Comparison of ENCODE assay signal across 11 mouse cellular contexts in genomic region chr17:57988420-57988819, GRCm38 (mm10).
DNase-seq lines count a peak whose midpoint lies in the region; ATAC-seq and TF ChIP-seq lines count a peak whose summit lies in the region.
"Had no signal": no experiment of that assay in that cellular context is flagged by ENCODE, and none has a peak within 500 bp of the region (broad histone marks: within the 10 kb centered on the region; RNA-seq: fewer than 3 reads in every experiment).

No protein-coding gene starts in this region.

- TF ChIP-seq CTCF in hindbrain, postnatal 0 days (IDR thresholded peaks at IDR 0.05; ENCODE audit: low read depth) = peak; percentile 36
- peak; percentile 43 for TF ChIP-seq CTCF in midbrain, postnatal 0 days (IDR thresholded peaks at IDR 0.05)

- no peak for ATAC-seq in hindbrain, postnatal 0 days
- no peak for ATAC-seq in hindbrain, embryonic 12.5 days (ENCODE audit: low FRiP score)
- no peak for ATAC-seq in midbrain, postnatal 0 days (ENCODE audit: low FRiP score)
- no peak for ATAC-seq in midbrain, embryonic 15.5 days (replicated peaks)
- ATAC-seq: midbrain, embryonic 16.5 days had no signal

- H3K4me2 ChIP-seq in hindbrain, postnatal 0 days (ENCODE audit: low read depth, low read length) = no peak overlapping the region
- H3K4me2 ChIP-seq in hindbrain, embryonic 12.5 days (replicated peaks) = no peak overlapping the region
- H3K4me2 ChIP-seq in midbrain, postnatal 0 days (ENCODE audit: low read depth, low read length, poor library complexity, severe bottlenecking) = no peak overlapping the region
- no peak overlapping the region for H3K4me2 ChIP-seq in midbrain, embryonic 15.5 days

- H3K4me1 ChIP-seq in hindbrain, postnatal 0 days (ENCODE audit: insufficient read depth, low read length) = no peaks in the 10 kb centered on the region
- H3K4me1 ChIP-seq in hindbrain, embryonic 12.5 days = no peaks in the 10 kb centered on the region
- H3K4me1 ChIP-seq in midbrain, postnatal 0 days (ENCODE audit: insufficient read depth, low read length) = no peaks in the 10 kb centered on the region
- H3K4me1 ChIP-seq in midbrain, embryonic 15.5 days = no peaks in the 10 kb centered on the region

- H3K9ac ChIP-seq in hindbrain, postnatal 0 days (replicated peaks; ENCODE audit: low read length) = no peak overlapping the region
- H3K9ac ChIP-seq in hindbrain, embryonic 12.5 days = no peak overlapping the region
- no peak overlapping the region for H3K9ac ChIP-seq in midbrain, postnatal 0 days (replicated peaks; ENCODE audit: low read length, poor library complexity, severe bottlenecking)
- H3K9ac ChIP-seq in midbrain, embryonic 15.5 days = no peak overlapping the region

- H3K36me3 ChIP-seq in hindbrain, postnatal 0 days (ENCODE audit: insufficient read depth, low read length) = no peaks in the 10 kb centered on the region
- H3K36me3 ChIP-seq in hindbrain, embryonic 12.5 days = no peaks in the 10 kb centered on the region
- no peaks in the 10 kb centered on the region for H3K36me3 ChIP-seq in midbrain, postnatal 0 days (ENCODE audit: insufficient read depth, low read length)
- H3K36me3 ChIP-seq in midbrain, embryonic 15.5 days (replicated peaks) = no peaks in the 10 kb centered on the region

- peak; percentile 7 for DNase-seq in hindbrain, postnatal 0 days (ENCODE audit: low spot score)
- no peak for DNase-seq in midbrain, postnatal 0 days (ENCODE audit: low spot score)
- DNase-seq in ZHBTc4 (ENCODE audit: low read depth, low spot score) = peak; percentile 24
- DNase-seq in retina, embryonic 14.5 days (ENCODE audit: low spot score) = peak; percentile 33
- DNase-seq in cerebellum, adult 8-10 months = no peak
- no peak for DNase-seq in adipocyte (ENCODE audit: low spot score)
- DNase-seq: kidney, postnatal 10 days; thymus, postnatal 14 days had no signal

- H3K27ac ChIP-seq in hindbrain, postnatal 0 days = no peak overlapping the region
- no peak overlapping the region for H3K27ac ChIP-seq in hindbrain, embryonic 12.5 days
- H3K27ac ChIP-seq in midbrain, postnatal 0 days (ENCODE audit: low read depth, low read length) = no peak overlapping the region
- no peak overlapping the region for H3K27ac ChIP-seq in midbrain, embryonic 15.5 days

- H3K4me3 ChIP-seq in hindbrain, postnatal 0 days (ENCODE audit: low read length) = no peak overlapping the region
- H3K4me3 ChIP-seq in hindbrain, embryonic 12.5 days = no peak overlapping the region
- H3K4me3 ChIP-seq in midbrain, postnatal 0 days (ENCODE audit: low read depth, low read length) = no peak overlapping the region
- no peak overlapping the region for H3K4me3 ChIP-seq in midbrain, embryonic 15.5 days

- no peaks in the 10 kb centered on the region for H3K27me3 ChIP-seq in hindbrain, postnatal 0 days (ENCODE audit: insufficient read depth, low read length)
- H3K27me3 ChIP-seq in hindbrain, embryonic 12.5 days = no peaks in the 10 kb centered on the region
- no peaks in the 10 kb centered on the region for H3K27me3 ChIP-seq in midbrain, postnatal 0 days (ENCODE audit: insufficient read depth, low read length)
- no peaks in the 10 kb centered on the region for H3K27me3 ChIP-seq in midbrain, embryonic 15.5 days (replicated peaks)

- 61% methylated on average over 2 of the region's 2 CpGs for WGBS in hindbrain, postnatal 0 days
- 46% methylated on average over 2 of the region's 2 CpGs for WGBS in hindbrain, embryonic 12.5 days
- WGBS in midbrain, postnatal 0 days = 61% methylated on average over 2 of the region's 2 CpGs
- 48% methylated on average over 2 of the region's 2 CpGs for WGBS in midbrain, embryonic 15.5 days

- H3K9me3 ChIP-seq in hindbrain, postnatal 0 days (ENCODE audit: low read length) = no peaks in the 10 kb centered on the region
- H3K9me3 ChIP-seq in hindbrain, embryonic 12.5 days (replicated peaks) = no peaks in the 10 kb centered on the region
- no peaks in the 10 kb centered on the region for H3K9me3 ChIP-seq in midbrain, postnatal 0 days (ENCODE audit: low read length)
- H3K9me3 ChIP-seq in midbrain, embryonic 15.5 days = no peaks in the 10 kb centered on the region

Comparison
In these comparisons a context has a peak if more than half of its experiments do, and no peak if none do; other contexts are left out.
1. DNase-seq: peak in hindbrain, postnatal 0 days (single experiment), ZHBTc4 (single experiment) and retina, embryonic 14.5 days (single experiment); none in midbrain, postnatal 0 days (single experiment), cerebellum, adult 8-10 months (single experiment) and adipocyte (single experiment).